Comparison of ENCODE assay signal across 9 mouse cellular contexts in genomic region chr16:90694719-90695118, GRCm38 (mm10). TPM values are rescaled to one million over a fixed set of nuclear protein-coding genes. Genes with fewer than 3 reads are reported as not detected.
DNase-seq lines count a peak whose midpoint lies in the region; ATAC-seq and TF ChIP-seq lines count a peak whose summit lies in the region.
"Had no signal": no experiment of that assay in that cellular context is flagged by ENCODE, and none has a peak within 500 bp of the region (broad histone marks: within the 10 kb centered on the region; RNA-seq: fewer than 3 reads in every experiment).

No protein-coding gene starts in this region.

- peak; percentile 39 for DNase-seq in cerebellum, adult 9-10 months
- DNase-seq in cerebellum, adult 11-12 months: no peak
- peak; percentile 25 for DNase-seq in right cerebral cortex, adult 18-20 months
- no peak for DNase-seq in right cerebral cortex, adult 2 months (ENCODE audit: low spot score in 2 of 2)
- peak; percentile 78 for DNase-seq in embryo, embryonic 11 days
- DNase-seq in lung, embryonic 14.5 days: peak; percentile 66
- DNase-seq in stomach, postnatal 0 days (ENCODE audit: low spot score): no peak
- no peak for DNase-seq in urinary bladder, postnatal 25 days (ENCODE audit: low spot score)

- no peak overlapping the region for H3K9ac ChIP-seq in lung, embryonic 14.5 days
- no peak overlapping the region for H3K9ac ChIP-seq in stomach, postnatal 0 days (ENCODE audit: low read length)

- H3K36me3 ChIP-seq in lung, embryonic 14.5 days (ENCODE audit: insufficient read depth): no peaks in the 10 kb centered on the region
- H3K36me3 ChIP-seq in stomach, postnatal 0 days (ENCODE audit: control insufficient read depth, insufficient read depth, low read length): no peaks in the 10 kb centered on the region

- H3K4me3 ChIP-seq in lung, embryonic 14.5 days (ENCODE audit: low read depth, low read length): no peak overlapping the region
- H3K4me3 ChIP-seq in stomach, postnatal 0 days (ENCODE audit: low read depth, low read length): no peak overlapping the region

- H3K27me3 ChIP-seq in lung, embryonic 14.5 days (ENCODE audit: insufficient read depth, low read length): no peaks in the 10 kb centered on the region
- H3K27me3 ChIP-seq in stomach, postnatal 0 days (ENCODE audit: control insufficient read depth, insufficient read depth, low read length): no peaks in the 10 kb centered on the region

- no peaks in the 10 kb centered on the region for H3K9me3 ChIP-seq in lung, embryonic 14.5 days (ENCODE audit: low read depth, low read length)
- no peaks in the 10 kb centered on the region for H3K9me3 ChIP-seq in stomach, postnatal 0 days (ENCODE audit: control insufficient read depth, low read length)

- TF ChIP-seq EP300 in stomach, postnatal 0 days (optimal IDR thresholded peaks at IDR 0.05): no peak

- H3K27ac ChIP-seq in lung, embryonic 14.5 days (ENCODE audit: low read depth): no peak overlapping the region
- no peak overlapping the region for H3K27ac ChIP-seq in stomach, postnatal 0 days (replicated peaks)

- ATAC-seq in lung, embryonic 14.5 days (ENCODE audit: insufficient read depth): 0 out of 2 replicates have a peak, but pooled peaks have one; percentile 5
- ATAC-seq in stomach, postnatal 0 days (ENCODE audit: low FRiP score, low TSS enrichment): peak; percentile 53; the same call in 1 of the 2 replicates

- WGBS in lung, embryonic 14.5 days: 63% methylated on average over 9 of the region's 9 CpGs
- WGBS in stomach, postnatal 0 days: 65% methylated on average over 9 of the region's 9 CpGs

- peak; percentile 65 for TF ChIP-seq CTCF in lung, embryonic 14.5 days (IDR thresholded peaks at IDR 0.05; ENCODE audit: low read depth)
- peak; percentile 68 for TF ChIP-seq CTCF in stomach, postnatal 0 days (IDR thresholded peaks at IDR 0.05; ENCODE audit: low read depth)

- no peak overlapping the region for H3K4me2 ChIP-seq in lung, embryonic 14.5 days
- H3K4me2 ChIP-seq in stomach, postnatal 0 days (replicated peaks; ENCODE audit: low read depth): no peak overlapping the region

- peaks cover 4% of the 10 kb centered on the region for H3K4me1 ChIP-seq in lung, embryonic 14.5 days (ENCODE audit: insufficient read depth)
- no peaks in the 10 kb centered on the region for H3K4me1 ChIP-seq in stomach, postnatal 0 days (replicated peaks; ENCODE audit: control insufficient read depth, insufficient read depth)

RNA-seq across cellular contexts. Expression of gene Mis18a, which starts 32.5 kb away (rescaled TPM):
- polyA plus RNA-seq in lung, embryonic 14.5 days (2014; fragmentation: Nextera tagmentation; extraction: Ambion mirVana): 84.8 and 86.2 TPM in 2 replicates
- 26.3 and 27.2 TPM in 2 replicates for polyA plus RNA-seq in stomach, postnatal 0 days (2015; fragmentation: Nextera tagmentation; extraction: Ambion mirVana)

RNA-seq across cellular contexts. Expression of gene Mrap, which starts 43.3 kb away (rescaled TPM):
- polyA plus RNA-seq in lung, embryonic 14.5 days (2014; fragmentation: Nextera tagmentation; extraction: Ambion mirVana): 0.43 and 0.91 TPM in 2 replicates
- 0.16 TPM in 1 of 2 replicates, not detected in the other for polyA plus RNA-seq in stomach, postnatal 0 days (2015; fragmentation: Nextera tagmentation; extraction: Ambion mirVana)
- polyA plus RNA-seq: neural tube, embryonic 14.5 days had no signal

Comparison
In these comparisons a context has a peak if more than half of its experiments do, and no peak if none do; other contexts are left out.
1. DNase-seq: peak in cerebellum, adult 9-10 months (single experiment), right cerebral cortex, adult 18-20 months (single experiment), embryo, embryonic 11 days (single experiment) and lung, embryonic 14.5 days (single experiment); none in cerebellum, adult 11-12 months (single experiment), right cerebral cortex, adult 2 months (0 of 2), stomach, postnatal 0 days (single experiment) and urinary bladder, postnatal 25 days (single experiment).